In genomic region chr10:67109635-67110034, GRCm38 (mm10) we compare ENCODE assay signal across 23 mouse cellular contexts.
"Had no signal": no experiment of that assay in that cellular context is flagged by ENCODE, and none has a peak within 500 bp of the region (broad histone marks: within the 10 kb centered on the region; RNA-seq: fewer than 3 reads in every experiment).

No protein-coding gene starts in this region.

- H3K9ac ChIP-seq: forebrain, postnatal 0 days; heart, embryonic 13.5 days; heart, embryonic 15.5 days; hindbrain, embryonic 13.5 days; hindbrain, embryonic 15.5 days; kidney, embryonic 15.5 days; limb, embryonic 12.5 days; liver, embryonic 14.5 days had no signal

- DNase-seq: forebrain, postnatal 0 days; gastrocnemius, postnatal 14 days; heart, adult 18-20 months; heart, postnatal 14 days; kidney, adult 11 months; kidney, adult 8-10 months; kidney, postnatal 14 days; kidney, postnatal 36 days; layer of hippocampus, adult 9-11 months; liver had no signal

- H3K9me3 ChIP-seq: heart, embryonic 13.5 days; heart, embryonic 15.5 days; hindbrain, embryonic 13.5 days; hindbrain, embryonic 15.5 days; kidney, embryonic 15.5 days; limb, embryonic 10.5 days; limb, embryonic 12.5 days had no signal

- ATAC-seq: forebrain, postnatal 0 days; hindbrain, postnatal 0 days; intestine, embryonic 16.5 days had no signal

- H3K4me3 ChIP-seq: heart, embryonic 13.5 days; heart, embryonic 15.5 days; hindbrain, embryonic 13.5 days; hindbrain, embryonic 15.5 days; kidney, embryonic 15.5 days; left cerebral cortex, adult 2 months; limb, embryonic 10.5 days; limb, embryonic 12.5 days had no signal

- H3K27me3 ChIP-seq: heart, embryonic 13.5 days; heart, embryonic 15.5 days; hindbrain, embryonic 13.5 days; hindbrain, embryonic 15.5 days; kidney, embryonic 15.5 days; limb, embryonic 12.5 days had no signal

- H3K4me2 ChIP-seq: heart, embryonic 11.5 days; heart, embryonic 13.5 days; heart, embryonic 15.5 days; hindbrain, embryonic 13.5 days; hindbrain, embryonic 15.5 days; kidney, embryonic 15.5 days; limb, embryonic 12.5 days had no signal

- H3K27ac ChIP-seq: heart, embryonic 13.5 days; heart, embryonic 15.5 days; hindbrain, embryonic 13.5 days; hindbrain, embryonic 15.5 days; hindbrain, postnatal 0 days; kidney, embryonic 15.5 days; kidney, postnatal 0 days; left cerebral cortex, adult 2 months; limb, embryonic 10.5 days; limb, embryonic 12.5 days; liver, embryonic 14.5 days had no signal

- H3K36me3 ChIP-seq: heart, embryonic 15.5 days; hindbrain, embryonic 15.5 days; limb, embryonic 12.5 days had no signal
